Mouse (Mus musculus): Measurements from ENCODE around the gene Skap2.

Gene Skap2

GRCm38 (mm10) chr6:51844106-51844505 lies 168.2 kb downstream of the Skap2 start:
- DNase-seq (ENCODE audit: low spot score) = no peak

DNA sequence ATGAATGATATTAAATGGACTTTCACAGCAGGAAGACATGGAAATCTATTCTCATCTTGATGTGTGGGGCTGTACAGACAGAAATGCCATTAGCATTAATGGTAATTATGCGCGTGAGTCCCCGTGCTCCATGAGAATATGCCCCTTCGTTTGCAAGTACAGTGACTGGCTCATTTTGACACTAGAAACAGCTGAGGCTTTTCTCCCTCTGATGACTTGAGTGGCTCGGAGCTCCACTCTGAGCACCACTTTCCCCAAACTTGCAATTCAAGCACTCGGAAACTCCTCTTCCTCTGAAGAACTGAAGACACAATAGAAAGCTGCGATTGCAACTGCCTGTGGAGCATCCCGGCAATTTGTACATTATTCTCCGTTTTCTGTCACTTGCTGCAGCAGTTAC lies 169.3 kb downstream of the Skap2 start:
- no peak for DNase-seq (ENCODE audit: low spot score)

- no peak for DNase-seq (ENCODE audit: low spot score)
Observed at GRCm38 (mm10) chr6:51838177-51838576, 174.2 kb downstream of the Skap2 start.

DNA sequence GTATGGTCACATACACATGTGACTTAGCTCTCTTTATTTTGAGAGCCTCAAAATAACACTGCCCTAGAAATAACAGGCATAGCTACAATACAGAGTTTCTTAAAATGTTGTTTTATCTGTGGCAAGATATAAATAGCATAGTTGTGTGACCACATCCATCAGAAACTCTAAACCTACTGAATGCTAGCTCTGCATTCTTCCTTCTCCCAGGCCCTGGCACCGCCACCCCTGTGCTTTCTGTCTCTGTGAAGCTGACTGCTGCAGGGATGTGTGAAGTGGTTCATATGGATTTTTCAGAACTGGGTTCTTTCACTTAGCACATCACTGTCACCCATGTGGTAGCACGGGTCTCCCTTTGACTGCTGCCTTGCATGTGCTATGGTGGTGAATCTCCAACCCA lies 179.0 kb downstream of the Skap2 start:
- DNase-seq (ENCODE audit: low spot score) = no peak

GRCm38 (mm10) chr6:51825621-51826021 lies 186.7 kb downstream of the Skap2 start:
- no peak for DNase-seq (ENCODE audit: low spot score)

DNA sequence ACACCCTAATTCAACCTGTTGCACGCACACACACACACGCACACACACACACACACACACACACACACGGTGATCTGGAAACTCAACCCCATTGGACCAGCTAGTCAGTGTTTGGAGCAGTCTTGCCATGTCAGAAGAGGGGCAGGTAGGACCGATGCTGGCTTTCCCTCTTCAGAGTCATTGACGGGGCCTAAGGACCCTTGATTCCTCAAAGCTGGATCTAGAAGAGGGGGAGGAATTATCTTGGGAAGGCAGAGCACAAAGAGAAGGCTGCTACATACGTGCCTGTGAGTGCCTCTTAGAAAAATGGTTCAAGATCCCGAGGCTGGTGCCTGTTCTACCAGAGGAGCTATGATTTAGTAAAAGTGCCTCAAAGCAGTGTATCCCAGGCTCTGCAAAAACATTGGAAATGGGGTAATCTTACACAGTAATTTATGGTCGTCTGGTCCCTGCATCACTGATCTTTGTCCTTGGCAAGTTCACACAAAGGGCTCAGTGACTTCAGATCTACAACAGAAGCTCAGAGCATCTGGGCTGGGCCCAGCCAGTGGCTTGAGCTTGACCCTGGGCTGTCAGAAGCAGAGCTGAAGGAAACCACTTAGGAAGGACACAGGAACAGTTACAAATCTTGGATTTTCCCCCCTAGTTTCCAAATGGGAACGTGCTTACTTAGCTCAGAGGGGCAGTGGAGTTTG lies 188.1 kb downstream of the Skap2 start:
- DNase-seq (ENCODE audit: low spot score) = peak; percentile 42

DNA sequence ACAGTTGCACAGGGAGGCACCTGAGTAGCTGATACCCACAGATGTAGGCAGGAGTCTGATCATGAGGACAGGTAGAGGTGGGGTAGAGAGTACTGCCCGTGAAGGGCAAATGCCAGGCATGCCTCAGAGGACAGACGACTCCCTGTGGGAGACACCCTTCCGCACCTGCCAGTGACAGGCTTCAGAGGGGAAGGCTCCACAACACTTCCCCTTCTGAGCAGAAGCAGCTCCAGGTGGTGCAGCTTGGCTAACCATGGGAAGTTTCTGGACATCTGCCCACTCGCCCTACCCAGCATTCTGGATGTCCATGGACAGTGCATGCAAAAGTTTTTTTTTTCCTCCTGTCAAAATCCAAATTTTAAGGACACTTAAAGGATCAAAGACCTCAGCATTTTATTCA lies 190.3 kb downstream of the Skap2 start:
- DNase-seq (ENCODE audit: low spot score) = no peak

DNA sequence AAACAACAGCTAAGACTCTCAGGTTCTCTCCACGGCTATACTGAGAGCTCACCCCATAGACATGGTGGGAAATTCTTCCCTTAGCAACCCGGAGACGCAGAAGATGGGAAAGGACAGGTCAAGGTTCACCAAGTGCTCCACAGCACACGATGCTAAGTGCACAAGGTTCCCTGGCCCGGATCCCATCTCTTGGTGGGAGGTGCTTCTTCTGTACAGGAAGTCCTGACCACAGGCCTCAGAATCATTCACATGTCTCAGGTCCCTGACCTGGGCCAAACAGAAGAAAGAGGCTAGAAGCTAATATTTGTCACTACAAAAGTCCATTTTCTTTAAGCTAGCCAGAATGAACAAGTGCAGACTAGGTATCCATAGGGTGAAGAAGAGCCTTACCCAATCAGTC lies 191.5 kb downstream of the Skap2 start:
- no peak for DNase-seq (ENCODE audit: low spot score)

DNA sequence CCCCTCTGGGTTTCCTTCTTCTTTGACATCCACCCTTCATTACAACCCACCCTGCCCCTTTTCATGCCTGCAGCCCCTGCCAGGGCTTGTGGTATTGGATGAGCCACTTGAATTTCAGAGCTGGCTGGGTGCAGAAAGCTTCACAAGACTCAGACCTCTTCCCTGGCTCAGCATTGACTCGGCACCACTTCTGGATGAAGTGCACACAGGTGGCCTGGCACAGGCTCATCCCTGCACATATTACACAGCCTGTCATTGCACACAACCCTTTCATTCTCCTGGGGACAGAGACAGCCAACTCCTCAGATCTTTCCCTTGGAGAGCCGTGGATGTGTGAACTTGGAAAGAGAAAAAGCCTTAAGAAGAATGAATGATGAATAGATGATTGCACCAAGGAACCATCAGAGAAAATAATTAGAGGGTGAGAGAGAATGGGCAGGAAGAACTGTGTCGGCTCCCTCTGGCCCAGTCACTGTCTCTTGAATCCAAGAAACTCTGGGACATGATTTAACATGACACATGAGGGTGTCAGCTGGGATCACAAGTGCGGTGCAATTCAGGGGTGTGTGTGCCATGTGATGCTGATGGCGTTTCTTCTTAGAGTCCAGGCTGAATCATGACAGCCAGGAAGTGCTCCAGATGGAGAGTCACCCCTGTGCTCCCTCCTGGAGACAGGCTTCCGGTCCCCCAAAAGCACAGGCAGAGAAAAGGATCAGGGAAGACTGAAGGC lies 195.3 kb downstream of the Skap2 start:
- DNase-seq (ENCODE audit: low spot score) = no peak

DNA sequence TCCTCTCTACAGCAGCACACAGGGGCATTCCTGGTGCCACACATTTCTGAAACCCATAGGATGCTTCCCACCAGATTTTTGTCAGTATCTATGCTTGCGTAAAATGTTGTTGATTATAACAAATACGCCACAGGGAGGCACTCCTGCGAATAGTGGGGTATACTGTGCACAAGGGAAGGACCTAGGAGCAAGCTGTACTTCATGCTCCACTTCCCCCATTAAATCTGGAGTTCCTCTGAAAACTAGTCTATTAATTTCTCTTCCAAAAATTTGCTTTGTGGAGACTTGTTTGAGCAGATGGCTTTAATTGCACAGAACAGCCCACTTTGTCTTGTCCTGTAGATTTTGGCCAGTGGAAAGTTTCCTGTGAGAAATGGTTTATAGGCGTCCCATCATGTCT lies 201.4 kb downstream of the Skap2 start:
- DNase-seq (ENCODE audit: low spot score) = no peak

DNA sequence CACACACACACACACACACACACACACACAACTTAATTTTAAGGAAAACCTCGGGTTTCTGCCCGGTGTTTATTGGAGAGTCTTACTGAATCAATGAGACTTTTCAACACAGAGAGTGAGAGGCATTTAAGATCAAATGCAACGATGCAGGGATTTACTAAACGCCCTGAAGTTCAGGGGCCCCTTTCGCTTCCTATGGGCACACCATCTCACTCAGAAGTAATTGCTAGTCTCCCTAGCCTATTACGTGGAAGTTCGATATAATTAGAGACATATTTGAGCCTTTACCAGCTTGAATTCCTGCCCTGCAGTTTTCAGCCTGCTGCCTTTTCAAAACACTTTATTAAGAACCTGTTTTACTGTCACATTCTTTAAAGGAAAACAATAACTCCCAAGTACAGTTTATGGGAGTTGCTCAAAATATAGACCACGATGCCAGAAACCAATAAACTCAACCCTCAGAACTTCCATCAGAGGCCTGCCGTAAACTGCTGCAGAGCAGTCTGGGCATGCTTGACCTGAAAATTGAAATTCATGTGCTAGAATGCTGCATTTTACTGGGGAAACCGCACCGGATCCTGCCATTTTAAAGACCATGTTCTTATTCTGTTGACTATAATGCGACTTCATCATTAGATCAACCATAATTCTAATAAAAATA lies 203.1 kb downstream of the Skap2 start:
- DNase-seq (ENCODE audit: low spot score) = no peak

- no peak for DNase-seq (ENCODE audit: low spot score)
Observed at GRCm38 (mm10) chr6:51808011-51808410, 204.3 kb downstream of the Skap2 start.
